Mouse (Mus musculus) megakaryocyte-erythroid progenitor cell, adult 5-6 weeks (primary cell): ENCODE measurements around the gene Gm10643. TPM values are rescaled to one million over a fixed set of nuclear protein-coding genes. Genes with fewer than 3 reads are reported as not detected.

Experiments
- ATAC-seq: replicated peaks from 2 replicates; pipeline ENCODE4 v1.8.0; 2016; ENCODE audit warnings: mild to moderate bottlenecking, inconsistent platforms; ENCODE audit not compliant: severe bottlenecking, poor library complexity, low FRiP score, low TSS enrichment
- total RNA-seq, 2 experiments: library from RNA; stranded (forward) in 1 of 2; stranded (reverse) in 1 of 2; fragments of 200-1000, 215-1000 nt in 1 of 2; fragments of >200 nt in 1 of 2; fragmentation: Nextera tagmentation in 1 of 2; gene quantifications; 2 replicates each; pipeline ENCODE4 v1.2.3; 2014 to 2017

The Gm10643 gene
- total RNA-seq, 2 experiments from 2014 or later = 1.6 TPM; not detected in 1

GRCm38 (mm10) chr8:84073230-84073976 is 8.5 kb upstream of the Gm10643 start:
- ATAC-seq = no peak

GRCm38 (mm10) chr8:84072321-84072720 is 7.4 kb upstream of the Gm10643 start:
- ATAC-seq = no peak

- no peak for ATAC-seq
Observed at GRCm38 (mm10) chr8:84071921-84072320, 7.0 kb upstream of the Gm10643 start.

GRCm38 (mm10) chr8:84070667-84071066 is 5.7 kb upstream of the Gm10643 start:
- no peak for ATAC-seq

GRCm38 (mm10) chr8:84070241-84070640 is 5.3 kb upstream of the Gm10643 start:
- no peak for ATAC-seq

- ATAC-seq = no peak
Observed at GRCm38 (mm10) chr8:84069750-84070149, 4.8 kb upstream of the Gm10643 start.

GRCm38 (mm10) chr8:84069169-84069568 is 4.2 kb upstream of the Gm10643 start:
- no peak for ATAC-seq

GRCm38 (mm10) chr8:84068316-84069035 is 3.5 kb upstream of the Gm10643 start:
- no peak for ATAC-seq

GRCm38 (mm10) chr8:84067911-84068310 is 3.0 kb upstream of the Gm10643 start:
- no peak for ATAC-seq

- peak; percentile 66 for ATAC-seq
Observed at GRCm38 (mm10) chr8:84067047-84067573, 2.2 kb upstream of the Gm10643 start.

GRCm38 (mm10) chr8:84066291-84066930 is 1.5 kb upstream of the Gm10643 start, which contains the start of gene Rfx1:
Gene Rfx1 (plus strand): TSS chr8:84066834.
- peak; percentile 92 for ATAC-seq

- no peak for ATAC-seq
Observed at GRCm38 (mm10) chr8:84065457-84066072, 628 bp upstream of the Gm10643 start.

- no peak for ATAC-seq
Observed at GRCm38 (mm10) chr8:84063861-84064610, 901 bp downstream of the Gm10643 start.

- peak; percentile 91 for ATAC-seq
Observed at GRCm38 (mm10) chr8:84060245-84060644, 4.7 kb downstream of the Gm10643 start.

GRCm38 (mm10) chr8:84059226-84059625 is 5.7 kb downstream of the Gm10643 start:
- ATAC-seq = no peak

GRCm38 (mm10) chr8:84057827-84058226 is 7.1 kb downstream of the Gm10643 start:
- no peak for ATAC-seq

- ATAC-seq = 0 out of 2 replicates have a peak, but pooled peaks have one; percentile 22
Observed at GRCm38 (mm10) chr8:84053229-84053628, 11.7 kb downstream of the Gm10643 start.

- peak; percentile 93 for ATAC-seq
Observed at GRCm38 (mm10) chr8:84052746-84053145, 12.2 kb downstream of the Gm10643 start.

- no peak for ATAC-seq
Observed at GRCm38 (mm10) chr8:84048171-84048570, 16.8 kb downstream of the Gm10643 start.
